Mouse (Mus musculus) ES-Bruce4 (cell line): ENCODE data around the gene Sall4.

ENCODE experiments used
- CTCF ChIP-seq: IDR thresholded peaks from one replicate; pipeline ENCODE4 v1.8.1; 2011; ENCODE audit warnings: low read depth, low read length
- EP300 ChIP-seq: IDR thresholded peaks from 2 replicates; pipeline ENCODE4 v1.6.1; 2011; ENCODE audit warnings: low read depth, low read length; ENCODE audit not compliant: insufficient read depth
- POLR2A ChIP-seq: IDR thresholded peaks from one replicate; pipeline ENCODE4 v1.8.1; 2011; ENCODE audit warnings: low read length; ENCODE audit not compliant: insufficient read depth

GRCm38 (mm10) chr2:168769259-168769658 is 1.5 kb upstream of the Sall4 start:
- no peak for TF ChIP-seq POLR2A
- peak; percentile 89 for TF ChIP-seq EP300
- TF ChIP-seq CTCF: no peak
